Mouse (Mus musculus): ENCODE measurements at regions not wholly inside any gene's neighbourhood (a gene's known extent, or its start where the extent isn't known, plus 50 kb on each side); places are given as distances from the start of the nearest gene placed in this dataset.

DNA sequence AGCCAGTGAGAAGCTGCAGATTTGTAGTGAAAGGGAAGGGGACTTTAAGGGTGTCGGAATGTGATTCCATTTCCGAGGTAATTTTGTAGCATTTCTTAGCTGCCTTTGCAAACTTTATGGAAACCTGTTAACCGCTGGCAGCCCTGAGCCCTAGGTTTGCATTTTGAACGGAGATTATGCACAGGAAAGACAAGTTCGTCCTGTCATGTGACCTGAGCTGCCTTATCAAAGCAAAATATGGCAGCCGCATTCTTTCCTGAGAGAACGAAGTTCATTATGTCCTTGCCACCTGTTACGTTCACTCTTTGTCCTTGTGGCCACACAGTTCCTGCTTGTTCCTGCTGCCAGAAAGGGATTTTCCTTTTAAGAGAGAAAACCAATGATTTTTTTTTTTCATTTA lies 270.9 kb downstream of the Gm11146 start:
- TF ChIP-seq POLR2AphosphoS5 (IDR thresholded peaks at IDR 0.05; ENCODE audit: insufficient replicate concordance, low read depth, low read length) (no peak), CTCF (IDR thresholded peaks at IDR 0.05; ENCODE audit: low read depth, low read length) (no peak), GATA1 (IDR thresholded peaks at IDR 0.05; ENCODE audit: borderline replicate concordance, low read length) (no peak), TAL1 (conservative IDR thresholded peaks at IDR 0.05; ENCODE audit: low read depth, low read length) (no peak)

All from G1E (cell line).